Mouse (Mus musculus): Measurements from ENCODE around the gene Itgb4.
A peak's percentile ranks its signal among the peaks of the same experiment; 100 is the strongest.

Gene Itgb4

GRCm38 (mm10) chr11:115974309-115975082 lies at the start of gene Itgb4:
Gene Itgb4 (plus strand): TSS chr11:115974709.
- DNase-seq (ENCODE audit: low spot score in 2 of 2): peak; percentile 76

- no peak for DNase-seq (ENCODE audit: low spot score in 2 of 2)
Measured at GRCm38 (mm10) chr11:115929031-115929430, 45.5 kb upstream of the Itgb4 start.

- no peak for DNase-seq (ENCODE audit: low spot score in 2 of 2)
Measured at GRCm38 (mm10) chr11:115929818-115930217, 44.7 kb upstream of the Itgb4 start.

GRCm38 (mm10) chr11:115931235-115931634 lies 43.3 kb upstream of the Itgb4 start:
- DNase-seq (ENCODE audit: low spot score in 2 of 2): no peak

- DNase-seq (ENCODE audit: low spot score in 2 of 2): peak; percentile 89 to 95
Measured at GRCm38 (mm10) chr11:115933108-115933746, 41.3 kb upstream of the Itgb4 start, which contains the start of the genes Sap30bp and Recql5. Gene Sap30bp (plus strand): TSS chr11:115933282. Gene Recql5 (minus strand): TSS chr11:115933477.

GRCm38 (mm10) chr11:115933747-115934110 lies 40.8 kb upstream of the Itgb4 start:
- DNase-seq (ENCODE audit: low spot score in 2 of 2): no peak

- peak in 1 of 2 experiments; percentile 36 for DNase-seq (ENCODE audit: low spot score in 2 of 2)
Measured at GRCm38 (mm10) chr11:115939690-115940329, 34.7 kb upstream of the Itgb4 start.

- DNase-seq (ENCODE audit: low spot score in 2 of 2): no peak
Measured at GRCm38 (mm10) chr11:115941980-115942379, 32.5 kb upstream of the Itgb4 start.

- no peak for DNase-seq (ENCODE audit: low spot score in 2 of 2)
Measured at GRCm38 (mm10) chr11:115945247-115945646, 29.3 kb upstream of the Itgb4 start.

GRCm38 (mm10) chr11:115946221-115946828 lies 28.2 kb upstream of the Itgb4 start:
- no peak for DNase-seq (ENCODE audit: low spot score in 2 of 2)

- DNase-seq (ENCODE audit: low spot score in 2 of 2): no peak
Measured at GRCm38 (mm10) chr11:115948316-115948715, 26.2 kb upstream of the Itgb4 start.

GRCm38 (mm10) chr11:115950719-115951118 lies 23.8 kb upstream of the Itgb4 start:
- DNase-seq (ENCODE audit: low spot score in 2 of 2): no peak

GRCm38 (mm10) chr11:115954712-115955111 lies 19.8 kb upstream of the Itgb4 start:
- DNase-seq (ENCODE audit: low spot score in 2 of 2): no peak

GRCm38 (mm10) chr11:115955195-115955858 lies 19.2 kb upstream of the Itgb4 start:
- DNase-seq (ENCODE audit: low spot score in 2 of 2): no peak

GRCm38 (mm10) chr11:115956453-115956852 lies 18.1 kb upstream of the Itgb4 start:
- DNase-seq (ENCODE audit: low spot score in 2 of 2): no peak

GRCm38 (mm10) chr11:115957971-115958370 lies 16.5 kb upstream of the Itgb4 start:
- peak in 1 of 2 experiments; percentile 50 for DNase-seq (ENCODE audit: low spot score in 2 of 2)

GRCm38 (mm10) chr11:115959018-115959417 lies 15.5 kb upstream of the Itgb4 start:
- DNase-seq (ENCODE audit: low spot score in 2 of 2): no peak

- no peak for DNase-seq (ENCODE audit: low spot score in 2 of 2)
Measured at GRCm38 (mm10) chr11:115962651-115963412, 11.7 kb upstream of the Itgb4 start.

- peak in 1 of 2 experiments; percentile 62 for DNase-seq (ENCODE audit: low spot score in 2 of 2)
Measured at GRCm38 (mm10) chr11:115964977-115965604, 9.4 kb upstream of the Itgb4 start.

GRCm38 (mm10) chr11:115968731-115969405 lies 5.6 kb upstream of the Itgb4 start:
- no peak for DNase-seq (ENCODE audit: low spot score in 2 of 2)
